Mouse (Mus musculus) left cerebral cortex, postnatal 4 days (tissue): ENCODE measurements around the gene Dlgap1. TPM values are rescaled to one million over a fixed set of nuclear protein-coding genes. Genes with fewer than 3 reads are reported as not detected.

Experiments
- DNase-seq: peaks from one replicate; pipeline ENCODE4 v3.0.0-alpha.2; 2022
- intact Hi-C: fragments of 180-260 bp; cut with DNase I; formaldehyde crosslinking; loops from one replicate; pipeline ENCODE4 v1.15.1; 2025
- total RNA-seq, 2 experiments: library from RNA; stranded (reverse); gene quantifications; 2 replicates each; pipeline ENCODE4 v1.2.3; 2021

The Dlgap1 gene
- total RNA-seq, 2 experiments from 2014 or later: 157 to 164 TPM

DNA sequence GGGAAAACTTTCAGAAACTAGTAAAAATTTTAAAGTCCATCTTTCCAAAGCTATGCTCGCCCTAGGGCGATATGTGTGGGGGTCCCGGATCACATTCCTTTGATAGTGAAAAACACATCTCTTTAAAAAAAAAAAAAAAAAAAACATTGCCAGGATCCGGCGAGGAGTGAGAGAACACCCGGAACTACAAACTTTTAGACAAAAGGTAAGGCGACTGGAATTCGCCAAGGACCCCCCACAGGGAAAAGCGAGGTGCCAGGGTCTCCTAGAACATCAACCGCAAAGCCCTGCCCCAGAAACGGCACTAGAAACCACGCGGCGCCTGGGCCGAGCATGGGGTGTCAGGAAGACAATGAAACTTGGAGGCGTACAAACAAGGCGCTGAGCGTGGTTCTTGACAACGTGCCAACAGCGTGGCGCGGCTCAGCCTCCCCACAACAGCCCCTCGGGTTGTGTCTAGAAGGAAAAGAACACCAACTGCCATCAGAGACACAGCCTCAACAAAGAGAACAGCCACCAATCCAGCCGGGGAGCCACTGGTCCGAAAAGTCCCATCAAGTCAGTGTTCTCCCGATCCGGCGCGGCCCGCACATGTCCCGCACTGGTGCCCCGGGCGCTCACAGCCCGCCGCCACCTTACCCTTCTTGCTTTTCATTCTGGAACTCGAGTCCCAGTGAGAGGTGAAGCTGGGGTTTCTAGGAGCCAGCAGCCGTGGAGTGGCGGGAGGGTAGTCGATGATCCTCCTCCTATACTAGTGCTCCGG is 881.5 kb downstream of the Dlgap1 start:
- intact Hi-C loops: loop anchor here (5.0 kb wide), 1 partner anchor 117 kb away; no protein-coding TSS in a partner anchor
- peak; percentile 67 for DNase-seq

DNA sequence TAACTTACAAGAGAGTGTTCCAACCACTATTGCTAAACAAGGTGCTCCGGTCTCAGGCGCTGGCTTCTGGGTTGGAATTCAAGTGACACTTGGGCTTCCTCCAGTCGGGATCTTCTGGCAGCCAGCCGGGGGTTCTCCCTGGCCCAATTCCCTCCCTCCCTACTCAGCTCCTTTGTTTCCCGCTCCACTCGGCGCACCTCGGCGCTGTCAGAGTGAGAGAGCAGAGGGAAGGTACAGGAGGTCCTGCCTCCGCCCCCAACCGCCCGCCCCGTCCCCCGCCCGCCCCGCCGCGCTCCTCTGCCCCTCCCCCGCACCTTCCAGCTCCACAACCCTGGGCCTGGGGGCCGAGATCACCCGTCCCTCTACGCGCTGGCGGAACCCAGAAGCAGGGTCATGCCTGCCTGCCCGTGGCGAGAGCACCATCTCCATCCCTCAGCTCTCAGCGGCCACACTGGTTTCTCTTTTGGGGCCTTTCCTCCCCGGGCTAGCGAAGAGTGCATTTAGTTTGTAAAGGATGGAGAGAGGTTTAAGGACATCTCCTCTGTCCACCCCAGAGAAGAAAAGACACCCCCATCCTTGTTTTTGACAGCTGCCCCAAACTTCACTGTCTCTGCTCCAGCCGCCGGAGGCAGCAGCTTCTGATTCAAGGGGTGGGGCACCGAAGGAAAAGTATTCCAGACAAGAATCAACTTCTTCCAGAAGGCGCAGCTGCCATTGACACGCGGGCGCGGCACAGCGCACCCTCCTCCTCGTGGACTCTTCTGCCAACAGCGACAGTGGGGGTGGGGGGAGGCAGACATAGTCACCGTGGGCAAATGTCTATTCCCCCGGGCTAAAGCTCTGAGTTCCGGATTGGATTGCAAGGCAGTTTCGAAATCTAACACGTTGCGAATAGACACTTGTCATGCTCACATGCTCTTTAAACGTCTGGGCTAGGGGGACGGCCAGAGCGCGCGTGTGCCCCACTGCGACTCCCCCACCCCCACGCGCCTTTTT is 882.4 kb downstream of the Dlgap1 start:
- DNase-seq: peak; percentile 79
- intact Hi-C loops: loop anchor here (5.0 kb wide), 1 partner anchor 116 kb away; no protein-coding TSS in a partner anchor

DNA sequence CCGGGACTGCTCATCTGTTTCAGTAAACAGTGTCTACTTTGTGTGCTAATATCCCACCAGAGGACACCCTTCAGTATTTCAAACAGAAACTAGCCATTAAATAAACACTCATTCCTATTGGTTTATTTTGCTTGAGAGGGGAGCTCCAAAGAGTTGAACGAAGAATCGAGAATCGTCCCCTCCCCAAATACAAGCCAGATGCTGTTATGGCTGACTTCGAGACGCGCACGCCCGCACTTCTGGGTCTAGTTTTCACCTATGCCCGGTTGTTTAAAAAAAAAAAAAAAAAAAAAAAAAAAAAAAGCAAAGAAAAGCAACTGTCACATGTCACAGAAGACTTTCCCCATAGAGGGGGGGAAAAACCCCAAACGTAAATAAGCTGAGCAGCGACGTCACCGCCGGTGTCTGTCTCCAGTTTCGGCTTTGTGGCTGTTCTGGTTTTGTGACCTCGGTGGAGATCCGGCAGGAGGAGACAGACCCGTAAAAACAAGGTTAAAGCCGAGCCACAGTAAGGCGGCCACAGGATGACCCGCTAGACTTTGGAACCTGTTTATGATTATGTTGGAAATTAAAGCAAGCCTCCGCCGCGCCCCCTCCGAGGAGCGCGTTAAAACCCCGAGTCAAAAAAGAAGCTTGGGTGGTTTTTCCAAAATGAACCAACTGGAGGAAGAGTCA is 883.3 kb downstream of the Dlgap1 start:
- intact Hi-C loops: loop anchor here (5.0 kb wide), 1 partner anchor 115 kb away; no protein-coding TSS in a partner anchor
- DNase-seq: peak; percentile 22

DNA sequence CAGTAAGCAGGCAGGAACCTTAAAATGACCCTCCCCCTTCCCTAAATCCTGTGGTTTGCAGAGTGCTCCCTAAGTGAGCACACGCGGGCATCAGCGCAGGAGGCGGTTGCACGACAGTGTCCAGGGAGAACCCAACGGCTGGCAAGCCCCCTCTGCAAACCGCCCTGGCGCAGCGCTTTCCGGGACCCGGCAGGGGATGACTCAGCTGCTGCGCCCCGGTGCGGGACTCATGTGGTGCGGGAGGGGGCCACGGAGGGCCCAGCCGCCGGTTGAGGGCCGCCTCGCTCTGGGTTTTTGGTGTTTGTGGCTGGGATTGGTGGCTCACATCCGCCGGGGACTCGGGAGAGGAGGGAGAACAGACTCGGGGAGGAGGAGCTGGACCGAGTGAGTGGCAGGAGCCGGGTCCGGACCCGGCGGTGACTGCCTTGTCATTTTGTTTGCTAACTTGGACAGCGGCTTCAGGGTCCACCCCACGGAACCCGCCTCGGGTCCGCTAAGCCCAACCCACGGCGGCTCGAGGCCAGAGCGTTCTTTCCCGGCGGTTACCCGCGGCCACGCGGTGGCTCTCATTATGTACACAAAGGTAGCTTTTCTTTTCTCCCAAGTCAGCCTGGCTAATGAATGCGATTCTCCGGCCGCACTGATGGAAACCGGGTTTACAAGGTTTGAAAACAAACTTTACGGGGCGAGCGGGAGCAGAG is 884.0 kb downstream of the Dlgap1 start:
- intact Hi-C loops: loop anchor here (5.0 kb wide), 1 partner anchor 114 kb away; no protein-coding TSS in a partner anchor
- DNase-seq: peak; percentile 82

DNA sequence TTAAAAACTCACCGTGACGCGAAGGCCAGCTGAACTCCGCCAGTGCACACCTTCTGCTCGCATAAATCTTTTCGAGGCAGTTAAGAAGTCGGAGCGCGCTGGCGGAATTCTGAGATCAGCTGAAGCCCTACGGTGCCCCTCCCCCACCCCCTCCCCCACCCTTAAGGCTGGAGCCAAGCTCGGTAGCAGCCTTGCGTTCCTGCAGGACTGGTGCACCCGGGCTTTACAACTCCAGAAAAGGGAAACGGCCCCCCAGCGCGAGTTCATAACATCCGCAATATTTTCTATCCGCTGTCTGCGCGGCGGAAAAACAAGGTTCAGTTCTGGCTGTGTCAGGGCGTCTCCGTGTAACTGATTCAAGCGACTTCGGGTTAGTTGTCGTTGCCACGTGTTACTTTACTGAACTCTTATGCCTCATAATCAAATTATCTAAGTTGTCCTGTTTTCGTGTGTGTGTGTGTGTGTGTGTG is 884.6 kb downstream of the Dlgap1 start, which contains the start of gene Tgif1:
Gene Tgif1 (minus strand): TSS at position 111 of the 470 bp plus-strand sequence.
- DNase-seq: peak; percentile 53
- intact Hi-C loops: loop anchor here (5.0 kb wide), 1 partner anchor 114 kb away; no protein-coding TSS in a partner anchor

DNA sequence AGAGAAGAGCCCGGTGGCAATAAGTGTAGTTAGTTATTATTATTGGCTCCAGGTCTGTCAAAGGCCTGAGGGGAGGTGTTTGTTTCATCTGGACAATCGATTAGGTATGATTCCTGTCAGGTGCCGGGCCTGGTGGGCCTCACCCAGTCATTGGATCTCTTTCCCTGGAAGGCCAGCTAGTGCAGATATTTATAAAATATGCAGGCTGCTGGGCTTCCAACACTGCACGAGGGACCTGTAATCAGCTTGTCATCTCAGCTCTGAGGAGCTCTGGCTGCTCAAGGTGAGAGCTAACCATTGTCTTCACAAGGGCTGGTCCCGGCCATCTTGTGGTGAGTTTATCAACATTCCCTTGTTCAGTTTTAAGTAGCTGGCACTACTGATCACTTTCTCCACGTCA is 885.1 kb downstream of the Dlgap1 start:
- no peak for DNase-seq
- intact Hi-C loops: loop anchor here (5.0 kb wide), 1 partner anchor 113 kb away; no protein-coding TSS in a partner anchor

DNA sequence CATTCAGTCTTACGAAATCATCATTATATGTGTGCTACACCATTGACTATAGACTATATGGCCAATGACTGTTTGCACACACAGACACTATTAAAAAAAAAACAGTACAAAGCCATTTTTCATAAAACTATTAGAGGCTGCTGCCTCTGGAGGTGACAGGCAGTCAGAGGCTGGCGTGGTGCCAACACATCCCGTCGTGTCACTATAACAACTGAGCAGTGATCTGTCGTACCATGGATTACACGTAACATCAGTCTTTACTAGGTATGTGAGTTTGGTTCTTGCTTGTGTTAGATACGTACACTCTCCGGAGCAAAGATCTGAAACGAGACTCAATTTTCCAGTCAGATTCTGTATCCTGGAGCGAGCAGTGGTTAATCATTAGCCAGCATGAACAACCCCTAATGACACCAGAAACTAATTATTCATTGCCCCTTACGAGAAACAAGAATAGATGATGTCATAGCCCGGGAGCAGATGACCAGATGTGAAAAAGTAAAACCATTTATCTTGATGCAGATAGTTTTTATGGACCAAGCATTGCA is 888.1 kb downstream of the Dlgap1 start:
- intact Hi-C loops: no loop called here
- DNase-seq: peak; percentile 77

DNA sequence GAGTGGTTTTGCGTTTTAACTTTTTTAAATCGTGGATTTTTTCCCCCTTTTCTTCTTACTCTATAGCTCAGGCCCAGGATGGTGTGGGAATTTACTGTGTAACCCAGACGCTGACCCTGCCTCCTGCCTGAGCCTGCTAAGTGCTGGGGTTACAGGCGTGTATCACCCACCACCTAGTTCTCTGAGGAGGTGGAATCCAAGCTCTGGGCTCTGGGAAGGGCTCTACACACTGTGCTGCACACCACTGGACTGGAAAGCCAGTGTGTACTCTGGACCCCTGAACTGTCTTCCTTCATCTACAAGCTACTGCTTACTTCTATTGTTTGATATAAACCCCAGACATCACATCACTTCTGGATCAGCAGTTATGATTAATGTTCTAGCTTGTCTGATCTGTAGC is 889.9 kb downstream of the Dlgap1 start:
- DNase-seq: no peak
- intact Hi-C loops: no loop called here

DNA sequence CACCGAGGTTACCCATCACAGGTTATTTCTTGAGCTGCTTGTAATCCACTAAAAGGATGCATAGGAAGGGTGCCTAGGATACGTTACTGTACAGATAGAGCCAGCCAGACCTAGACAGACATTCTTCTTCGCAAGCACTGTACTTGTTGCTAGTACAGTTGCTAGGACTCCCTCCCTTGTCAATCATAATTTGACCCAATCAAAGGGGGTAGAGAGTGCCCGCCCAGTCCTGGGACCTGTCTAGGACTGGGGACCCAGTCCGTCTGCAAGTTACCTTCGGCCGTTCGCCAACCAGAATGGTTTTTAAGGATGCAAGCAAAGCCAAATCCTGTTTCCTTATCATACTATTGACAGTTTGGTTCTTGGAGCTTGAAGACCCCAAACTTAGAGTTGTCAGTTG is 895.2 kb downstream of the Dlgap1 start:
- intact Hi-C loops: no loop called here
- no peak for DNase-seq

DNA sequence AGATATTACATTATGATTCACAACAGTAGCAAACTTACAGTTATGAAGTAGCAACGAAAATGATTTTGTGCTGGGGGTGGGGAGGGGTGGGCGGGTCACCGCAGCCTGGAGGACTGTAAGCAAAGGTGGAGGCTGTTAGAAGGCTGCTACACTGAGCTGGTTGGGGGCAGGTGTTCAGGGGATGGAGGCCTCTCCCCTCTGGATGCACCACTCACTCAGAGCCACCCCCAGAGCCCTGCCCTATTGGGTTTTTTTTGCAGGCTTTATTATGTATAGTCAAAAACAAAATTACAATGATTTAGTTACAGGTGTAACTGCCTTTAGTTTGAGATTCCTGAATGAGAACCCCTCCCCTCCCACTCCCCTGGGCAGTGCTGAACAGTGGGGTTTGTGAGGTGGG is 895.8 kb downstream of the Dlgap1 start:
- intact Hi-C loops: no loop called here
- DNase-seq: no peak

DNA sequence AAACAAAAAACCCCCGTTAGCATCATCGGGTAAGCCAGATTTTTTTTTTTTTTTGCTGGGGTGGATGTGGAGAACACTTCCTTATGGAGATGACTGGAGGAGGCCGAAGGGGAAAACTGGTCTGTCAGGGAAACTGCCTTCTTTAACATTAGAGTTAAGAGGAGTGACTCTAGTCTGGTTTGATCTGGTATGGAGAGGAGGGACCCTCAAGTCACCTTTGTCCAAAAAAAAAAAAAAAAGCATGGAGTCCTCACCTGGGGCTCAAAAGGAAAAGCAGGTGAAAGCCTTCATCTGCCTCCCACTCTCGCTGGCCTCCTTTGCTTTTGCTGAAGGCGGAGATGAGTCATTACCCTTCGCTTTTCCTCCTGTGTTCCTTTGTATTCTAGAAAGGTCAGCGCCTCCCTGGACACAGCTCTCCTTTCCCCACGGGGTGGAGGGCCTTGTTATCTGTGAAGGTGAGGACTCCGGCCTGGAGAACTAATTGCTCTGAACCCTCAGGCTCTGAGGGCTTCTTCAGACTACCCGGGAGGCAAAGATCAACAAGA is 896.3 kb downstream of the Dlgap1 start:
- intact Hi-C loops: no loop called here
- no peak for DNase-seq

DNA sequence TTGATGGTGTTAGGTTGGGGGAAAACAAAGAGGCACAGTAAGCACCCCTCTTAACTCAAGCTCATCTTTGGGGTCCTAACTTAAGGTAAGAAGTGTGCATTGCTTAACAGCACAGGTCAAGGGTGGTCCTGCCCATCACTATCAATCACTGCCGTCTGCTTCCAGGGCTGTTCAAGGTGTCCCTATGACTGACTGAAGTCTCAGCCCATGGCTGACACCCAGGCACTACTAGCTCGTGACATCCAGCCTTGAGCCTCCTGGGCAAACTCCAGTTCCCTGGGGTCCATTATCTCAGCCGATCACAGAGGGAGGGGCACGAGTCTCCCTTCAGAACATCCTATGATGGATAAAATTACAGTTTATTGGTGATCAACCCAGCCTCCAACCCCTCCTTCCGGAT is 897.2 kb downstream of the Dlgap1 start:
- no peak for DNase-seq
- intact Hi-C loops: no loop called here

DNA sequence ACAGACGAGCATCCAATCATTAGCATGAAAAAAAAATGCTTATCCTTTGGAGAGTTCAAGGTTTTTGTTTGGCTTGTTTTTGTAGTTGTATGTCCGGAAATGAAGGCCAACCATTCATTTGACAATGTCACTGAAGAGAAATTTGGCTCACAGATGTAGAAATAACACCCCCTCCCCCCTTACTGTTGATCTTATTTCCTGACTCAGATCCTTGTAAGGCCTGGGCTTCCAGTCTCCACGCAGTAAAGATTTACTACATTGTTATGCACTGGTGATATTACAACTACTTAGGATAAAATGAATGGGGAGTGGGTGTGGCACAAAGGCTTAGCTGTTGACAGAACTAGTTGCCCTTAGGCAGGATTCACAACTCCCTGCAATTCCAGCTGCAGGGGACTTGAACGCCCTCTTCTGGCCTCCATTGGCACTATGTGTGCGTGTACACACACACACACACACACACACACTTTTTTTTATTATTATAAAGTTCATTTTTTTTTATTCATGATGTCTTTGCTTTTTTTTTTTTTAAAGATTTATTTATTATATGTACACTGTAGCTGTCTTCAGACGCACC is 897.8 kb downstream of the Dlgap1 start:
- intact Hi-C loops: no loop called here
- DNase-seq: no peak

DNA sequence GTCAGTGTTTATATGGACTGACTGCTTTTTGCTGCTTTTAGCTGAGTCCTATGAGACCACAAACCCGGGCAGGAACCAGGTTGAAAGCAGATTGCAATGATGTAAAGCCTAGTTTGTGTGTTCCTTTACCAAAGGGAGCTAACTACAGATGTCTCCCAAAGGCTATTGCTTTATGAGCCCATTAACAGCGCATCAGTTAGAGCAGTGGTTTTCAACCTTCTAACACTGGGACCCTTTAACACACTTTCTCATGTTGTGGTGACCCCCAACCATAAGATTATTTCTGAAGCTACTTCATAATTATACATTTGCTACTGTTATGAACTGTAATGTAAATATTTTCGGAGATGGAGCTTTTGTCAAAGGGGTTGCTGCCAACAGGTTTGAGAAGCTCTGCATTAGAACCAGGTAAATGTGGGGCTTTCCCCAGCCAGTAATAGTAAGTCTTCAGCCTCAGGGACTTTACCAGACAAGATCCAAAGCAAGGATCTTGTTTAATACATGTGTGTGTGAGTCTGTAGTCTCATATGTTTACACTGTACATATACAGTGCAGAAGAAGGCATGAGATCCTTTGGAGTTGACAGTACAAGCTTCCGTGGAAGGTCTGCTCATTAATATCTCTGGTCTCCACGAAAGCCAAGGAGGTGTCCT is 899.8 kb downstream of the Dlgap1 start:
- intact Hi-C loops: no loop called here
- DNase-seq: no peak

DNA sequence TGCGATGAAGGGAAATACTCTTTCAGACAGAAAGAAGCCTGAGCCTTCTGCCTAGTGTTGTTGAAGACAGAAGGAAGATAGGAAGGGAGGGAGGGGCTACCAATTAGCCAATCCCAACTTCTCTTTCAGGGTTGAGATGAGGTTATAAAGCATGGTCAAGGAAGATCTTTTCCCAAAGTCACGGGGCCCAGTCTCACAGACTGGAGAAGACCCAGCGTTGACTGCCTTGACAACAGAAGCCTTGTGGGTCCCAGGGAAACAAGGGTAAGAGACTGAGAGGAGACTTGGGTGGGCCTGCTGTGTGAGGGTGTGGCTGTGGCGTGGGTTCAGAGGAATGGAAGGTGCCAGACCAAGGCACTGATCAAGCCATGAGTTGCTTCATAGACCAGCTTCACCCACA is 901.7 kb downstream of the Dlgap1 start:
- DNase-seq: no peak
- intact Hi-C loops: no loop called here
